Mouse (Mus musculus): Measurements from ENCODE around the gene Glo1.

DNA sequence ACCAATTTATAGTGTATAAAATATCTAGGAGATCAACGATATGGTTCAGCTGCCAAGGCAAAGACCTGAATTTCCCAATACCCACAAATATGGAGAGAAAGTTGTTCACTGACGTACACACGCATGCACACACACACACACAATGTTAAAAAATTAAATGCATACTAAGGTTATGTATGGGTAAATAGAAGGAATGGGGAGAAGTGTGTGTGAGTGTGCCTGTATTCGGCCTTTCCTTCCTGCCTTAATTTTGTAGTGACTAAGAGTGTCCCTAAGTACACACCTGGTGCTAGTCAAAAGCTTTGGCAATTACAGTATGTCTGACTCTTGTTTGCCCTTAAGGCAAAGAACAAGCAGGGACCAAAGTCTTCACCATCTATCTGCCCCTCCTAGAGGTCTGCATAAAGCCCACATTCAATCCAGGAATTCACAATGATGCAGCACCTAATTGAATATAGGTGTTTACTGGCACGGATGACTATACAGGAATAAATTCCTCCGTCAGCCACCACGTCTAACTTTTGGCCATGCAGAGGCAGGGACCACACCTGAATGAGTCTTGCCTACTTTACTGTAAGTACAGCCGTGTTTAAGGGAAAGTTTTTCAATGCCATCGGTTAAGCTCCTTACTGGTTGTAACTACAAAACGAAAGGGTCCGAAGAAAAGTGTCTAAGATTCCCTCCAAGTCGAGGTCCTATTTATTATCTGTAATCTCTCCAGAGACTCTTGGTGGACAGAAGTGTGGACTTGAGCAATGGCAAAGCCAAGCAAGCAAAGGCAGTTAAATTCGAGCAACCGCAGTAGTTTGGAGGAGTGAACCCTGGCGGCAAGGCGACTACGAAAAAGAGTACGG lies 15.2 kb downstream of the Glo1 start:
- TF ChIP-seq CTCF (IDR thresholded peaks at IDR 0.05; ENCODE audit: low read depth, low read length) = no peak
- no peak for TF ChIP-seq POLR2A (IDR thresholded peaks at IDR 0.05; ENCODE audit: borderline replicate concordance, low read depth, low read length)
